8 mouse cellular contexts compared by ENCODE assay signal in the genomic region with DNA sequence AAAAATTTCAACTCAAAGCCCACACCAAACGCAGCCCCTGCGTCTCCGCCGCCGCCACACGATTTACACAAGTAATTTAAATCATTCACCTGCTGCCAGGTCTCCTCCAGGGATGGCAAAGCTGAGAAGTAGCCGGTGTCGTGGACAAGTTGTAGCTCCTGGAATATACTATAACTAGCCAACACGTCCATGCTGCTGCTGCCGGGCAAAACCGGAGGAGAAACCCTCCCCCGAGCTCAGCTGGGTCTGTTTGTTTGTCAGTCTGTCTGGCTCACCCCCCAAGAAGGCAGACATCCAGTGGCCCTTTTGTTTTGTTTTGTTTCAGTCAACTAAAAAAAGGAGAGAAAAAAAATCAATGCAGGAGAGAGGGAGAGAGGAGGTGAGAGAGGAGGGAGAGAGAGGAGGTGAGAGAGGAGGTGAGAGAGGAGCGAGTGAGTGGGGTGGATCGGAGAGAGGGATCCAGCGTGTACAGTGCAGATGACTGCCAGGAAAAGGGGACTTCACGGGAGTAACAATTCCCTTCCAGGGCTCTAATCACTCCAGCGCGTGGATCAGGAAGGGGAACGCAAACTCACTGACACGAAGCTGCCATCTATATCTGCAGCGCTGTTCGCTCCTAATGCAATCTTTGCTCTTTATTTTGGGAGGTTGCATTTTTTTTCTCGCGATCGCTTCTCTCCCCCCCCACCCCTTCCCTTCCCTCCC. TPM values are rescaled to one million over a fixed set of nuclear protein-coding genes. Genes with fewer than 3 reads are reported as not detected.
DNase-seq lines count a peak whose midpoint lies in the region; ATAC-seq and TF ChIP-seq lines count a peak whose summit lies in the region.

No protein-coding gene starts in this region.

- H3K9ac ChIP-seq in forebrain, embryonic 16.5 days (replicated peaks; ENCODE audit: low read depth, low read length): peak overlapping the region; percentile 92
- peak overlapping the region; percentile 96 for H3K9ac ChIP-seq in hindbrain, embryonic 13.5 days
- H3K9ac ChIP-seq in lung, embryonic 16.5 days (ENCODE audit: low read length): peak overlapping the region; percentile 83

- H3K4me3 ChIP-seq in C2C12 (ENCODE audit: insufficient read depth, poor library complexity, severe bottlenecking): peak overlapping the region; percentile 63
- peak overlapping the region; percentile 90 for H3K4me3 ChIP-seq in forebrain, embryonic 16.5 days (replicated peaks; ENCODE audit: low read length)
- peak overlapping the region; percentile 63 for H3K4me3 ChIP-seq in hindbrain, embryonic 13.5 days
- H3K4me3 ChIP-seq in lung, embryonic 16.5 days (ENCODE audit: low read length): peak overlapping the region; percentile 82

- no peak for TF ChIP-seq CTCF in C2C12 (IDR thresholded peaks at IDR 0.05; ENCODE audit: control insufficient read depth, insufficient read depth, insufficient read length)
- no peak for TF ChIP-seq CTCF in brain, embryonic 14.5 days (IDR thresholded peaks at IDR 0.05; ENCODE audit: borderline replicate concordance, extremely low read depth, insufficient read depth, insufficient read length)

- no peaks in the 10 kb centered on the region for H3K9me3 ChIP-seq in forebrain, embryonic 16.5 days (ENCODE audit: control insufficient read depth, low read length)
- H3K9me3 ChIP-seq in hindbrain, embryonic 13.5 days: no peaks in the 10 kb centered on the region
- no peaks in the 10 kb centered on the region for H3K9me3 ChIP-seq in lung, embryonic 16.5 days (ENCODE audit: control insufficient read depth, low read length)

- WGBS in forebrain, embryonic 16.5 days: 0% methylated on average over 25 of the region's 25 CpGs
- WGBS in hindbrain, embryonic 13.5 days: under 1% methylated on average over 25 of the region's 25 CpGs
- 0% methylated on average over 25 of the region's 25 CpGs for WGBS in lung, embryonic 16.5 days

- H3ac ChIP-seq in C2C12 (ENCODE audit: control insufficient read depth, insufficient read length, low read depth): peak overlapping the region; percentile 88

- no peaks in the 10 kb centered on the region for H3K36me3 ChIP-seq in C2C12 (ENCODE audit: control insufficient read depth, insufficient read depth)
- H3K36me3 ChIP-seq in forebrain, embryonic 16.5 days (ENCODE audit: control insufficient read depth, insufficient read depth): no peaks in the 10 kb centered on the region
- no peaks in the 10 kb centered on the region for H3K36me3 ChIP-seq in hindbrain, embryonic 13.5 days
- H3K36me3 ChIP-seq in lung, embryonic 16.5 days (ENCODE audit: control insufficient read depth, insufficient read depth, low read length): no peaks in the 10 kb centered on the region

- peaks cover 51% of the 10 kb centered on the region for H3K79me3 ChIP-seq in C2C12 (ENCODE audit: low read depth)

- DNase-seq in brain, embryonic 14.5 days (ENCODE audit: low read depth): no peak
- peak; percentile 59 to 63 for DNase-seq in layer of hippocampus, postnatal 25 days (ENCODE audit: extremely low spot score in 1 of 2, low spot score in 1 of 2)
- peak; percentile 77 for DNase-seq in right cerebral cortex, adult 18-20 months
- DNase-seq in urinary bladder, postnatal 25 days (ENCODE audit: low spot score): peak; percentile 57

- no peaks in the 10 kb centered on the region for H3K27me3 ChIP-seq in C2C12 (ENCODE audit: control insufficient read depth, insufficient read depth, insufficient read length)
- no peaks in the 10 kb centered on the region for H3K27me3 ChIP-seq in forebrain, embryonic 16.5 days (replicated peaks; ENCODE audit: control insufficient read depth, insufficient read depth, low read length)
- no peaks in the 10 kb centered on the region for H3K27me3 ChIP-seq in hindbrain, embryonic 13.5 days
- no peaks in the 10 kb centered on the region for H3K27me3 ChIP-seq in lung, embryonic 16.5 days (ENCODE audit: control insufficient read depth, insufficient read depth, low read depth, low read length)

- H3K4me2 ChIP-seq in forebrain, embryonic 16.5 days (ENCODE audit: low read length): peak overlapping the region; percentile 67
- peak overlapping the region; percentile 80 for H3K4me2 ChIP-seq in hindbrain, embryonic 13.5 days
- H3K4me2 ChIP-seq in lung, embryonic 16.5 days (ENCODE audit: low read depth, low read length): peak overlapping the region; percentile 84

- peak; percentile 43; the same call in 1 of the 2 replicates for TF ChIP-seq POLR2A in brain, embryonic 14.5 days (IDR thresholded peaks at IDR 0.05; ENCODE audit: borderline replicate concordance, extremely low read depth, insufficient read depth, insufficient read length, poor library complexity, severe bottlenecking)

- peak overlapping the region; percentile 100 for H3K27ac ChIP-seq in forebrain, embryonic 16.5 days (ENCODE audit: low read length)
- H3K27ac ChIP-seq in hindbrain, embryonic 13.5 days: peak overlapping the region; percentile 100
- H3K27ac ChIP-seq in lung, embryonic 16.5 days (ENCODE audit: low read length): peak overlapping the region; percentile 98

- H3K4me1 ChIP-seq in forebrain, embryonic 16.5 days (replicated peaks; ENCODE audit: control insufficient read depth, insufficient read depth, low read length): peaks cover 29% of the 10 kb centered on the region
- H3K4me1 ChIP-seq in hindbrain, embryonic 13.5 days (replicated peaks): peaks cover 38% of the 10 kb centered on the region
- H3K4me1 ChIP-seq in lung, embryonic 16.5 days (replicated peaks; ENCODE audit: control insufficient read depth, insufficient read depth, low read length): peaks cover 17% of the 10 kb centered on the region

- peaks cover 52% of the 10 kb centered on the region for H3K79me2 ChIP-seq in C2C12 (ENCODE audit: control insufficient read depth, insufficient read depth)

- ATAC-seq in forebrain, embryonic 16.5 days: peak; percentile 47
- ATAC-seq in hindbrain, embryonic 13.5 days (ENCODE audit: low FRiP score): peak; percentile 74
- peak; percentile 35 for ATAC-seq in lung, embryonic 16.5 days (ENCODE audit: low read depth)

TF ChIP-seq in C2C12, 6 proteins besides CTCF, POLR2A, EP300 and RAD21:
- TF ChIP-seq MAX (IDR thresholded peaks at IDR 0.05): peak; percentile 4
- TF ChIP-seq CEBPB (IDR thresholded peaks at IDR 0.05; ENCODE audit: low read depth): no peak

RNA-seq across cellular contexts. Expression of gene Klf7, which starts 1.1 kb away (rescaled TPM):
- polyA plus RNA-seq in C2C12 (2012; fragmentation: generic; extraction: Trizol): 4.2 TPM
- polyA plus RNA-seq in brain, embryonic 14.5 days (2012; rRNA removed): 25.8 and 42.7 TPM in 2 replicates
- 131 and 137 TPM in 2 replicates for polyA plus RNA-seq in forebrain, embryonic 16.5 days (2015; fragmentation: Nextera tagmentation; extraction: Ambion mirVana)
- polyA plus RNA-seq in hindbrain, embryonic 13.5 days (2015; fragmentation: Nextera tagmentation; extraction: Ambion mirVana): 93.3 and 100 TPM in 2 replicates
- total RNA-seq in layer of hippocampus, postnatal 25 days (2021): 10 to 100 TPM; 33.4 to 41.3 TPM
- polyA plus RNA-seq in lung, embryonic 16.5 days (2015; fragmentation: Nextera tagmentation; extraction: Ambion mirVana): 25.6 and 25.8 TPM in 2 replicates
